ENCODE assay signal across 8 mouse cellular contexts in genomic region chr15:78436380-78437192, GRCm38 (mm10). TPM values are rescaled to one million over a fixed set of nuclear protein-coding genes. Genes with fewer than 3 reads are reported as not detected.
DNase-seq lines count a peak whose midpoint lies in the region; ATAC-seq and TF ChIP-seq lines count a peak whose summit lies in the region.

No protein-coding gene starts in this region.

- peak overlapping the region; percentile 8; the same call in 1 of the 2 replicates for H3K4me3 ChIP-seq in hindbrain, postnatal 0 days (ENCODE audit: low read length)

- H3K4me1 ChIP-seq in hindbrain, postnatal 0 days (ENCODE audit: insufficient read depth, low read length): peaks cover 18% of the 10 kb centered on the region; the same call in 1 of the 2 replicates

- peak; percentile 46 for ATAC-seq in hindbrain, postnatal 0 days
- ATAC-seq in granulocyte monocyte progenitor cell, adult 5-6 weeks (replicated peaks; ENCODE audit: poor library complexity, severe bottlenecking): no peak

- peak overlapping the region; percentile 51; the same call in 1 of the 2 replicates for H3K27ac ChIP-seq in hindbrain, postnatal 0 days

- H3K9ac ChIP-seq in hindbrain, postnatal 0 days (replicated peaks; ENCODE audit: low read length): peak overlapping the region; percentile 46

- DNase-seq in adipocyte (ENCODE audit: low spot score): peak; percentile 73
- peak; percentile 90 to 96 for DNase-seq in cerebellum, postnatal 36 days
- DNase-seq in gastrocnemius, adult 8-10 months (ENCODE audit: low spot score in 2 of 2): peak; percentile 74 to 83
- DNase-seq in hindbrain, postnatal 0 days (ENCODE audit: low spot score): peak; percentile 85
- DNase-seq in left cerebral cortex, adult 18-20 months (ENCODE audit: low spot score in 2 of 2): peak; percentile 90 to 94
- peak; percentile 83 for DNase-seq in lung, postnatal 14 days
- DNase-seq in right cerebral cortex, postnatal 14 days: peak; percentile 90

- peak; percentile 31; the same call in 1 of the 2 replicates for TF ChIP-seq CTCF in hindbrain, postnatal 0 days (IDR thresholded peaks at IDR 0.05; ENCODE audit: low read depth)

- peak overlapping the region; percentile 52 for H3K4me2 ChIP-seq in hindbrain, postnatal 0 days (ENCODE audit: low read depth, low read length)

- 11% methylated on average over 27 of the region's 32 CpGs for WGBS in hindbrain, postnatal 0 days

- no peaks in the 10 kb centered on the region for H3K27me3 ChIP-seq in hindbrain, postnatal 0 days (ENCODE audit: insufficient read depth, low read length)

- no peaks in the 10 kb centered on the region for H3K9me3 ChIP-seq in hindbrain, postnatal 0 days (ENCODE audit: low read length)

- H3K36me3 ChIP-seq in hindbrain, postnatal 0 days (ENCODE audit: insufficient read depth, low read length): peaks cover 23% of the 10 kb centered on the region

RNA-seq across cellular contexts. Expression of gene Kctd17, which starts 8.2 kb away (rescaled TPM):
- 10 to 100 TPM in 1 of 4 experiments, 1 to 10 TPM in 3; 5.9 to 10.3 (median 8.2) TPM for total RNA-seq in gastrocnemius, adult 8-10 months (2022)
- total RNA-seq in hindbrain, postnatal 0 days (2014; rRNA removed): 144 and 155 TPM in 2 replicates
- polyA plus RNA-seq in hindbrain, postnatal 0 days (2015; fragmentation: Nextera tagmentation; extraction: Ambion mirVana): 144 and 161 TPM in 2 replicates
- 100 to 1,000 TPM; 313 to 338 TPM for total RNA-seq in left cerebral cortex, adult 18-20 months (2021)
- total RNA-seq in granulocyte monocyte progenitor cell, adult 5-6 weeks (2014; fragmentation: Nextera tagmentation): 13.0 and 27.4 TPM in 2 replicates
- 8.3 and 15.4 TPM in 2 replicates for total RNA-seq in granulocyte monocyte progenitor cell, adult 5-6 weeks (2017)

RNA-seq across cellular contexts. Expression of gene Mpst, which starts 30.4 kb away (rescaled TPM):
- total RNA-seq in gastrocnemius, adult 8-10 months (2022): 10 to 100 TPM; 58.9 to 65.3 (median 59.7) TPM
- total RNA-seq in hindbrain, postnatal 0 days (2014; rRNA removed): 95.4 and 114 TPM in 2 replicates
- polyA plus RNA-seq in hindbrain, postnatal 0 days (2015; fragmentation: Nextera tagmentation; extraction: Ambion mirVana): 3.7 and 5.3 TPM in 2 replicates
- total RNA-seq in left cerebral cortex, adult 18-20 months (2021): 10 to 100 TPM; 28.4 to 33.0 TPM
- total RNA-seq in granulocyte monocyte progenitor cell, adult 5-6 weeks (2014; fragmentation: Nextera tagmentation): 8.4 and 9.1 TPM in 2 replicates
- 26.2 and 30.2 TPM in 2 replicates for total RNA-seq in granulocyte monocyte progenitor cell, adult 5-6 weeks (2017)

RNA-seq across cellular contexts. Expression of gene Tst, which starts 30.9 kb away (rescaled TPM):
- 10 to 100 TPM; 19.1 to 25.8 (median 22.3) TPM for total RNA-seq in gastrocnemius, adult 8-10 months (2022)
- 75.1 and 79.9 TPM in 2 replicates for total RNA-seq in hindbrain, postnatal 0 days (2014; rRNA removed)
- 64.4 and 67.0 TPM in 2 replicates for polyA plus RNA-seq in hindbrain, postnatal 0 days (2015; fragmentation: Nextera tagmentation; extraction: Ambion mirVana)
- total RNA-seq in left cerebral cortex, adult 18-20 months (2021): 10 to 100 TPM; 31.6 to 33.8 TPM
- 18.7 and 29.9 TPM in 2 replicates for total RNA-seq in granulocyte monocyte progenitor cell, adult 5-6 weeks (2014; fragmentation: Nextera tagmentation)
- total RNA-seq in granulocyte monocyte progenitor cell, adult 5-6 weeks (2017): 12.6 and 16.5 TPM in 2 replicates

RNA-seq across cellular contexts. Expression of gene Tmprss6, which starts 31.8 kb away (rescaled TPM):
- total RNA-seq in gastrocnemius, adult 8-10 months (2022): under 1 TPM in 1 of 4 experiments, not detected in 3; 0.11 TPM
- total RNA-seq in hindbrain, postnatal 0 days (2014; rRNA removed): 0.25 and 0.42 TPM in 2 replicates
- polyA plus RNA-seq in hindbrain, postnatal 0 days (2015; fragmentation: Nextera tagmentation; extraction: Ambion mirVana): 0.32 and 0.44 TPM in 2 replicates
- 1 to 10 TPM in 1 of 2 experiments, under 1 TPM in 1; 0.23 to 1.4 TPM for total RNA-seq in left cerebral cortex, adult 18-20 months (2021)
- not detected in 2 replicates for total RNA-seq in granulocyte monocyte progenitor cell, adult 5-6 weeks (2014; fragmentation: Nextera tagmentation)
- total RNA-seq in granulocyte monocyte progenitor cell, adult 5-6 weeks (2017): not detected in 2 replicates

RNA-seq across cellular contexts. Expression of gene Tex33, which starts 40.9 kb away (rescaled TPM):
- not detected for total RNA-seq in gastrocnemius, adult 8-10 months (2022)
- total RNA-seq in hindbrain, postnatal 0 days (2014; rRNA removed): not detected in 2 replicates
- not detected in 2 replicates for polyA plus RNA-seq in hindbrain, postnatal 0 days (2015; fragmentation: Nextera tagmentation; extraction: Ambion mirVana)
- not detected for total RNA-seq in left cerebral cortex, adult 18-20 months (2021)
- total RNA-seq in granulocyte monocyte progenitor cell, adult 5-6 weeks (2014; fragmentation: Nextera tagmentation): not detected in 2 replicates
- not detected in 2 replicates for total RNA-seq in granulocyte monocyte progenitor cell, adult 5-6 weeks (2017)
